Mouse (Mus musculus): ENCODE data around the gene Zfp638.

DNA sequence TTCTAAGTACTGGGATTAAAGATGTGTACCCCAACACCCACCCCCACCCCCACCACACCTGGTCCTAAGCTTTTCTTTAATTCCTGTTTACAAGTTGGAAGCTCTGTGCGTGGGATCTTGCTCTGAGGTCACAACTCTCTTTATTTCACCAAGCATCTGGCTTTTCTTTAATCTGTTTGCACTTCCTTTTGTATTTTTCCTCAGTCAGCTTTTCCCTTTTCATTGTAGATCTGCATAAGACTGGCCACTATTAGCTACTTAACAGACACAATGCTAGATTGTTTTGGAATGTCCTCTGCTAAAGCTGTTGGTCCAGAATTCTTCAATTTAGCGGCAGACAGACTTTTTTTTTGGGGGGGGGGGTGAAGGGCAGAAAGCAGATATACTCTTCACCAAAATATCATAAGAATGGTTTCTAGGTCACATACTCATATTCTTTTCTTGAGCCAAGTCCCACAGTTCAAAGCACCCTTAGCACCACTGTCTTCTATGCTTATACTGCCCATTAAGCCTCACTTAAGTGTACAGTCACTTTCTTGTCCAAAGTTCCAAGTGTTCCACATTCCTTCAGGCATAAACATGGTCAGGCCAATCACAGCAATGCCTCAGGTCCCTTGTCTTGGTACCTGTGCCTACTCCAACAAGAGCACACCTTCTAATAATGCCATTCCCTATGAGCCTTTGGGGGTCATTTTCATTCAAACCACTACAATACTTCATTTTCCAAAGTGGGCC, 23.5 kb downstream of the Zfp638 start:
- TF ChIP-seq POLR2A (IDR thresholded peaks at IDR 0.05; ENCODE audit: control insufficient read depth, low read depth, low read length) (no peak), CTCF (IDR thresholded peaks at IDR 0.05; ENCODE audit: control insufficient read depth, insufficient read depth, insufficient replicate concordance, low read depth, low read length) (no peak)
